In genomic region chr2:33805640-33806039, GRCm38 (mm10) we compare ENCODE assay signal across 22 mouse cellular contexts.
DNase-seq lines count a peak whose midpoint lies in the region; ATAC-seq and TF ChIP-seq lines count a peak whose summit lies in the region.
"Had no signal": no experiment of that assay in that cellular context is flagged by ENCODE, and none has a peak within 500 bp of the region (broad histone marks: within the 10 kb centered on the region; RNA-seq: fewer than 3 reads in every experiment).

No protein-coding gene starts in this region.

- H3K9me3 ChIP-seq in hindbrain, embryonic 12.5 days (replicated peaks) = no peaks in the 10 kb centered on the region
- H3K9me3 ChIP-seq in hindbrain, embryonic 11.5 days (ENCODE audit: control insufficient read depth, low read length) = no peaks in the 10 kb centered on the region
- no peaks in the 10 kb centered on the region for H3K9me3 ChIP-seq in limb, embryonic 13.5 days
- H3K9me3 ChIP-seq: forebrain, embryonic 13.5 days; G1E; heart, embryonic 12.5 days; liver, embryonic 13.5 days; midbrain, embryonic 10.5 days; stomach, embryonic 15.5 days had no signal

- DNase-seq in hindbrain, embryonic 11.5 days (ENCODE audit: low spot score) = no peak
- peak; percentile 20 for DNase-seq in Patski (ENCODE audit: low read depth, low spot score)
- DNase-seq in thymus, postnatal 10 days (ENCODE audit: low spot score in 2 of 2) = peak; percentile 53 to 56
- DNase-seq in urinary bladder, postnatal 4 days (ENCODE audit: low spot score in 2 of 2) = no peak
- DNase-seq in adrenal gland, adult 2 months = no peak
- DNase-seq in gastrocnemius, postnatal 10 days = no peak
- DNase-seq: adrenal gland, postnatal 25 days; cerebellum, adult 2 months; cerebellum, postnatal 36 days; heart, adult 11 months; liver, embryonic 13.5 days; lung, embryonic 14.5 days had no signal

- H3K36me3 ChIP-seq in hindbrain, embryonic 12.5 days = peaks cover 27% of the 10 kb centered on the region
- no peaks in the 10 kb centered on the region for H3K36me3 ChIP-seq in hindbrain, embryonic 11.5 days (ENCODE audit: control insufficient read depth, insufficient read depth, low read length)
- peaks cover 39% of the 10 kb centered on the region for H3K36me3 ChIP-seq in limb, embryonic 13.5 days

- H3K27ac ChIP-seq in hindbrain, embryonic 12.5 days = 0 out of 2 replicates have a peak overlapping the region, but pooled peaks have one; percentile 25
- H3K27ac ChIP-seq in hindbrain, embryonic 11.5 days (ENCODE audit: low read depth, low read length) = no peak overlapping the region
- H3K27ac ChIP-seq in limb, embryonic 13.5 days = peak overlapping the region; percentile 15; the same call in 1 of the 2 replicates
- H3K27ac ChIP-seq: forebrain, embryonic 13.5 days; liver, embryonic 13.5 days; macrophage; midbrain, embryonic 10.5 days; stomach, embryonic 15.5 days had no signal

- no peak overlapping the region for H3K4me3 ChIP-seq in hindbrain, embryonic 12.5 days
- H3K4me3 ChIP-seq in hindbrain, embryonic 11.5 days (ENCODE audit: low read depth, low read length) = no peak overlapping the region
- no peak overlapping the region for H3K4me3 ChIP-seq in limb, embryonic 13.5 days
- H3K4me3 ChIP-seq: erythroblast, embryonic 14.5 days; forebrain, embryonic 13.5 days; heart, embryonic 12.5 days; liver, embryonic 13.5 days; midbrain, embryonic 10.5 days; stomach, embryonic 15.5 days had no signal

- H3K9ac ChIP-seq in hindbrain, embryonic 12.5 days = no peak overlapping the region
- no peak overlapping the region for H3K9ac ChIP-seq in hindbrain, embryonic 11.5 days (ENCODE audit: low read depth, low read length)
- H3K9ac ChIP-seq in limb, embryonic 13.5 days = no peak overlapping the region
- H3K9ac ChIP-seq: forebrain, embryonic 13.5 days; heart, embryonic 12.5 days; liver, embryonic 13.5 days; lung, embryonic 14.5 days; stomach, embryonic 15.5 days had no signal

- POLR2A ChIA-PET in Patski (lab: Charles Lee) = interaction anchor here (0.8 kb wide), 1 partner anchor 12 kb away, joined by 3 read pairs; no protein-coding TSS in a partner anchor

- WGBS in hindbrain, embryonic 12.5 days = 88% methylated on average over 11 of the region's 11 CpGs
- 85% methylated on average over 11 of the region's 11 CpGs for WGBS in hindbrain, embryonic 11.5 days
- WGBS in limb, embryonic 13.5 days = 59% methylated on average over 11 of the region's 11 CpGs

- CTCF ChIA-PET in Patski (lab: Charles Lee) = interaction anchor here (1.5 to 2.2 kb wide), 2 partner anchors 10 to 41 kb away, joined by 3 to 6 read pairs; no protein-coding TSS in a partner anchor

- no peak overlapping the region for H3K4me2 ChIP-seq in hindbrain, embryonic 12.5 days (replicated peaks)
- no peak overlapping the region for H3K4me2 ChIP-seq in hindbrain, embryonic 11.5 days (replicated peaks; ENCODE audit: low read depth, low read length)
- no peak overlapping the region for H3K4me2 ChIP-seq in limb, embryonic 13.5 days (replicated peaks)
- H3K4me2 ChIP-seq: forebrain, embryonic 13.5 days; heart, embryonic 12.5 days; liver, embryonic 13.5 days; lung, embryonic 14.5 days; stomach, embryonic 15.5 days had no signal

- no peaks in the 10 kb centered on the region for H3K27me3 ChIP-seq in hindbrain, embryonic 12.5 days
- no peaks in the 10 kb centered on the region for H3K27me3 ChIP-seq in hindbrain, embryonic 11.5 days (ENCODE audit: control insufficient read depth, insufficient read depth, low read length)
- H3K27me3 ChIP-seq in Patski = no peaks in the 10 kb centered on the region
- 0 out of 2 replicates have a peak, but pooled peaks cover 3% of the 10 kb centered on the region for H3K27me3 ChIP-seq in limb, embryonic 13.5 days
- H3K27me3 ChIP-seq: liver, embryonic 13.5 days; stomach, embryonic 15.5 days had no signal

- in situ Hi-C loops in Patski (cut with MboI; ENCODE audit: low pct_unique_long_range_greater_than_20kb) = no loop called here

- TF ChIP-seq CTCF in Patski (IDR thresholded peaks at IDR 0.05) = no peak

- H3K4me1 ChIP-seq in hindbrain, embryonic 12.5 days = peaks cover 41% of the 10 kb centered on the region
- no peaks in the 10 kb centered on the region; the same call in none of the 2 replicates for H3K4me1 ChIP-seq in hindbrain, embryonic 11.5 days (replicated peaks; ENCODE audit: control insufficient read depth, insufficient read depth, low read length)
- H3K4me1 ChIP-seq in limb, embryonic 13.5 days = peaks cover 54% of the 10 kb centered on the region
- H3K4me1 ChIP-seq: stomach, embryonic 15.5 days had no signal

- no peak for ATAC-seq in hindbrain, embryonic 12.5 days (ENCODE audit: low FRiP score)
- no peak for ATAC-seq in hindbrain, embryonic 11.5 days (ENCODE audit: low FRiP score)
- ATAC-seq in Patski = no peak
- no peak for ATAC-seq in limb, embryonic 13.5 days (ENCODE audit: low FRiP score, low read depth)
- ATAC-seq: forebrain, embryonic 13.5 days; inflammation-experienced regulatory T-cells, adult 6 months had no signal

Comparison
In these comparisons a context has a peak if more than half of its experiments do, and no peak if none do; other contexts are left out.
1. DNase-seq: peak in Patski (single experiment) and thymus, postnatal 10 days (2 of 2); none in hindbrain, embryonic 11.5 days (single experiment), urinary bladder, postnatal 4 days (0 of 2), adrenal gland, adult 2 months (single experiment) and gastrocnemius, postnatal 10 days (single experiment).